Mouse (Mus musculus) erythroid progenitor cell, adult 5-6 weeks (primary cell): ENCODE measurements around the gene Pde1c. TPM values are rescaled to one million over a fixed set of nuclear protein-coding genes. Genes with fewer than 3 reads are reported as not detected.

Experiments
- total RNA-seq, 2 experiments: library from RNA; stranded (forward) in 1 of 2; stranded (reverse) in 1 of 2; fragments of 150-400 nt in 1 of 2; fragments of 186-747, 209-891 nt in 1 of 2; gene quantifications; 2 replicates each; pipeline versions ENCODE4 v1.2.3 to v1.2.4; 2015 to 2017; ENCODE audit warnings: low replicate concordance in 2 of 2

Pde1c gene
- total RNA-seq, 2 experiments from 2014 or later: 0.30 TPM; not detected in 1

Other genes with a start within 250 kb of the Pde1c start
- 22.2 and 47.6 TPM in 2 replicates for gene Lsm5, start 135.6 kb upstream of the Pde1c start, total RNA-seq (2015; ENCODE audit: low replicate concordance)
- 21.9 and 98.5 TPM in 2 replicates for gene Lsm5, start 135.6 kb upstream of the Pde1c start, total RNA-seq (2017; ENCODE audit: low replicate concordance)
- 8.8 and 10.5 TPM in 2 replicates for gene Avl9, start 145.8 kb upstream of the Pde1c start, total RNA-seq (2015; ENCODE audit: low replicate concordance)
- gene Avl9, start 145.8 kb upstream of the Pde1c start, total RNA-seq (2017; ENCODE audit: low replicate concordance): 9.8 and 16.7 TPM in 2 replicates
- gene Kbtbd2, start 228.7 kb upstream of the Pde1c start, total RNA-seq (2015; ENCODE audit: low replicate concordance): 42.5 and 44.9 TPM in 2 replicates
- gene Kbtbd2, start 228.7 kb upstream of the Pde1c start, total RNA-seq (2017; ENCODE audit: low replicate concordance): 45.8 and 67.0 TPM in 2 replicates